Mouse (Mus musculus) CH12.LX (cell line): ENCODE measurements at regions not wholly inside any gene's neighbourhood (a gene's known extent, or its start where the extent isn't known, plus 50 kb on each side); places are given as distances from the start of the nearest gene placed in this dataset.

Source experiments
- DNase-seq: peaks from one replicate; pipeline ENCODE4 v3.0.0-alpha.2; 2013; ENCODE audit errors: extremely low read depth
- H3K27ac ChIP-seq: 2 replicates; pipeline ENCODE4 v1.5.1; 2012; ENCODE audit warnings: low read depth, mild to moderate bottlenecking, control low read depth, moderate library complexity; ENCODE audit not compliant: insufficient read depth
- H3K27me3 ChIP-seq: replicated peaks from 2 replicates; pipeline ENCODE3; 2012; ENCODE audit warnings: inconsistent platforms
- H3K36me3 ChIP-seq, 2 experiments: replicated peaks in 1 of 2; 2 replicates each; pipeline versions ENCODE3 to v1.6.1; 2012; ENCODE audit warnings: inconsistent platforms in 1 of 2, low read length in 1 of 2, mild to moderate bottlenecking in 1 of 2, mixed read lengths in 1 of 2, moderate library complexity in 1 of 2; ENCODE audit not compliant: control insufficient read depth in 1 of 2, insufficient read depth in 1 of 2
- H3K4me1 ChIP-seq, 2 experiments: 2 replicates each; pipeline ENCODE4 v1.6.1; 2012; ENCODE audit warnings: inconsistent platforms in 1 of 2, moderate library complexity in 1 of 2; ENCODE audit not compliant: insufficient read depth in 2 of 2, control insufficient read depth in 1 of 2
- H3K4me2 ChIP-seq: 2 replicates; pipeline ENCODE4 v1.6.1; 2012; ENCODE audit warnings: low read depth, mild to moderate bottlenecking, control low read depth; ENCODE audit not compliant: poor library complexity, insufficient read depth, severe bottlenecking
- H3K4me3 ChIP-seq, 3 experiments: fragments of 150-350 bp in 1 of 3; sonication (generic) in 1 of 3; replicated peaks in 1 of 3; 2 replicates each; pipeline versions ENCODE3 to v1.5.1; 2011 to 2012; ENCODE audit warnings: low read depth in 2 of 3, low read length in 2 of 3, mild to moderate bottlenecking in 2 of 3, moderate library complexity in 2 of 3, control low read depth in 1 of 3, improper control_type of control experiment in 1 of 3, inconsistent platforms in 1 of 3, mixed read lengths in 1 of 3; ENCODE audit not compliant: poor library complexity in 1 of 3
- H3K79me2 ChIP-seq: replicated peaks from 2 replicates; pipeline ENCODE4 v1.6.1; 2012; ENCODE audit warnings: mild to moderate bottlenecking, moderate library complexity; ENCODE audit not compliant: control insufficient read depth, poor library complexity, insufficient read depth, severe bottlenecking; ENCODE audit errors: extremely low read depth
- H3K9ac ChIP-seq: 2 replicates; pipeline ENCODE4 v1.6.1; 2012; ENCODE audit warnings: low read depth, mild to moderate bottlenecking, control low read depth, moderate library complexity; ENCODE audit not compliant: insufficient read depth
- H3K9me3 ChIP-seq: replicated peaks from 2 replicates; pipeline ENCODE3; 2012; ENCODE audit warnings: low read length, inconsistent platforms, mixed read lengths
- BHLHE40 ChIP-seq: IDR thresholded peaks from 2 replicates; pipeline ENCODE4 v1.6.1; 2011; ENCODE audit warnings: mild to moderate bottlenecking, low read depth, low read length, improper control_type of control experiment
- CTCF ChIP-seq, 2 experiments: IDR thresholded peaks in 1 of 2; conservative IDR thresholded peaks in 1 of 2; 2 replicates each; pipeline ENCODE4 v1.5.1; 2011 to 2012; ENCODE audit warnings: low read depth in 2 of 2, low read length in 2 of 2, improper control_type of control experiment in 1 of 2, inconsistent platforms in 1 of 2, mild to moderate bottlenecking in 1 of 2, moderate library complexity in 1 of 2
- EP300 ChIP-seq: IDR thresholded peaks from 2 replicates; pipeline ENCODE4 v1.6.1; 2011; ENCODE audit warnings: low read length, improper control_type of control experiment
- GABPA ChIP-seq: IDR thresholded peaks from 2 replicates; pipeline ENCODE4 v1.6.1; 2012; ENCODE audit warnings: low read depth, low read length, improper control_type of control experiment, inconsistent platforms; ENCODE audit not compliant: insufficient replicate concordance
- IRF4 ChIP-seq: IDR thresholded peaks from 2 replicates; pipeline ENCODE4 v1.6.1; 2014; ENCODE audit warnings: low read depth, mild to moderate bottlenecking, inconsistent platforms, low read length, improper control_type of control experiment
- JUN ChIP-seq: IDR thresholded peaks from 2 replicates; pipeline ENCODE4 v1.6.1; 2011; ENCODE audit warnings: low read depth, mild to moderate bottlenecking, low read length, improper control_type of control experiment, moderate library complexity; ENCODE audit not compliant: insufficient read depth
- JUND ChIP-seq: conservative IDR thresholded peaks from 2 replicates; pipeline ENCODE4 v1.6.1; 2011; ENCODE audit warnings: low read depth, low read length, improper control_type of control experiment
- MAFK ChIP-seq: IDR thresholded peaks from 2 replicates; pipeline ENCODE4 v1.6.1; 2011; ENCODE audit warnings: low read length, improper control_type of control experiment; ENCODE audit not compliant: insufficient replicate concordance
- MAX ChIP-seq: IDR thresholded peaks from 2 replicates; pipeline ENCODE4 v1.6.1; 2011; ENCODE audit warnings: low read length, improper control_type of control experiment
- MXI1 ChIP-seq: IDR thresholded peaks from 2 replicates; pipeline ENCODE4 v1.6.1; 2011; ENCODE audit warnings: mild to moderate bottlenecking, low read depth, low read length, improper control_type of control experiment
- MYC ChIP-seq: IDR thresholded peaks from 2 replicates; pipeline ENCODE4 v1.6.1; 2011; ENCODE audit warnings: low read depth, mild to moderate bottlenecking, improper control_type of control experiment, low read length
- NELFE ChIP-seq: IDR thresholded peaks from 2 replicates; pipeline ENCODE4 v1.6.1; 2011; ENCODE audit warnings: low read depth, low read length, improper control_type of control experiment
- POLR2A ChIP-seq: IDR thresholded peaks from 2 replicates; pipeline ENCODE4 v1.6.1; 2011; ENCODE audit warnings: low read depth, mild to moderate bottlenecking, improper control_type of control experiment, low read length
- POLR2AphosphoS2 ChIP-seq: IDR thresholded peaks from 2 replicates; pipeline ENCODE4 v1.6.1; 2011; ENCODE audit warnings: low read depth, low read length, improper control_type of control experiment
- RAD21 ChIP-seq: IDR thresholded peaks from 2 replicates; pipeline ENCODE4 v1.6.1; 2011; ENCODE audit warnings: low read depth, mild to moderate bottlenecking, low read length, improper control_type of control experiment, moderate library complexity
- SIN3A ChIP-seq: IDR thresholded peaks from 2 replicates; pipeline ENCODE4 v1.6.1; 2012; ENCODE audit warnings: low read length, improper control_type of control experiment, inconsistent platforms
- SMC3 ChIP-seq: IDR thresholded peaks from 2 replicates; pipeline ENCODE4 v1.6.1; 2011; ENCODE audit warnings: low read depth, low read length, improper control_type of control experiment
- TBP ChIP-seq: conservative IDR thresholded peaks from 2 replicates; pipeline ENCODE4 v1.6.1; 2011; ENCODE audit warnings: low read depth, low read length, improper control_type of control experiment
- TCF12 ChIP-seq: IDR thresholded peaks from 2 replicates; pipeline ENCODE4 v1.6.1; 2014; ENCODE audit warnings: low read depth, mild to moderate bottlenecking, inconsistent platforms, low read length, improper control_type of control experiment
- UBTF ChIP-seq: IDR thresholded peaks from 2 replicates; pipeline ENCODE4 v1.6.1; 2012; ENCODE audit warnings: low read depth, mild to moderate bottlenecking, inconsistent platforms, low read length, improper control_type of control experiment, moderate library complexity
- USF1 ChIP-seq: IDR thresholded peaks from 2 replicates; pipeline ENCODE4 v1.6.1; 2014; ENCODE audit warnings: low read depth, mild to moderate bottlenecking, inconsistent platforms, low read length, improper control_type of control experiment
- USF2 ChIP-seq: conservative IDR thresholded peaks from 2 replicates; pipeline ENCODE4 v1.6.1; 2011; ENCODE audit warnings: low read depth, low read length, improper control_type of control experiment
- ZC3H11A ChIP-seq: IDR thresholded peaks from 2 replicates; pipeline ENCODE4 v1.6.1; 2012; ENCODE audit warnings: low read depth, mild to moderate bottlenecking, inconsistent platforms, low read length, improper control_type of control experiment
- ZKSCAN1 ChIP-seq: IDR thresholded peaks from 2 replicates; pipeline ENCODE4 v1.6.1; 2012; ENCODE audit warnings: low read depth, inconsistent platforms, low read length, improper control_type of control experiment, borderline replicate concordance
- ZMIZ1 ChIP-seq: IDR thresholded peaks from 2 replicates; pipeline ENCODE4 v1.6.1; 2012; ENCODE audit warnings: low read depth, mild to moderate bottlenecking, inconsistent platforms, low read length, improper control_type of control experiment
- ZNF384 ChIP-seq: IDR thresholded peaks from 2 replicates; pipeline ENCODE4 v1.6.1; 2012; ENCODE audit warnings: low read depth, low read length, improper control_type of control experiment, inconsistent platforms
- dilution Hi-C: fragments of 300-500 bp; cut with MboI; formaldehyde crosslinking; loops from 2 replicates; pipeline ENCODE4 v1.14.3; 2020; ENCODE audit warnings: low sequenced_read_pairs; ENCODE audit not compliant: extremely low pct_unique_long_range_greater_than_20kb, extremely low pct_ligation_motif_present
- in situ Hi-C: fragments of 300-500 bp; cut with MboI; formaldehyde crosslinking; loops from 3 replicates; pipeline ENCODE4 v1.14.3; 2019; ENCODE audit warnings: low sequenced_read_pairs, low pct_ligation_motif_present, low pct_unique_long_range_greater_than_20kb, mixed read lengths

DNA sequence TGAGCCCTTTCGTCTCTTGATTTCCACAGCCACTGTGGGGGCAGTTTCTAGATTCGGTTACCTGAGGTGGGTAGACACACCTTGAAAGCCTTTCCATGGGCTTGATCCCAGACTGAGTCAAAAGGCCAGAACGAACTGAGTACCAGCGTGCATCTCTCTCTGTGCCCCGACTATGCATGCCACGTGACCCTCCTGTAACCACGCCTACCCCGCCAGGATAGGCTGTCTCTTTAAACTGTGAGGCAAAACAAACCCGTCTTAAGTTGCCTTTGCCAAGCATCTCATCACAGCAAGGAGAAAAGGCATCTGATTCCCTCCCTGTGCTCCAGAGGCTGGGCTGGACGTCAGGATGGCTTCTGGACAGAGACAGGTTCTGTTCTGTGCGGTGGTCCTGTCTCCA, 78.2 kb upstream of the Smad3 start:
- Histone ChIP-seq H3K27me3 (peaks cover 54% of the 10 kb centered on the region), H3K4me1 (no peaks in the 10 kb centered on the region), H3K4me2 (peak overlapping the region; percentile 16; the same call in 1 of the 2 replicates), H3K9me3 (no peaks in the 10 kb centered on the region), H3K79me2 (no peaks in the 10 kb centered on the region), H3K9ac (no peak overlapping the region), H3K36me3 (no peaks in the 10 kb centered on the region), H3K4me3 (no peak overlapping the region), H3K27ac (no peak overlapping the region)
- DNase-seq, result no peak
- no peak for TF ChIP-seq ZKSCAN1
- no peak for TF ChIP-seq JUND
- TF ChIP-seq MAFK, result no peak
- peak; percentile 50 for TF ChIP-seq USF2
- peak; percentile 66 for TF ChIP-seq USF1
- dilution Hi-C loops (no loop called here), in situ Hi-C loops (no loop called here)

DNA sequence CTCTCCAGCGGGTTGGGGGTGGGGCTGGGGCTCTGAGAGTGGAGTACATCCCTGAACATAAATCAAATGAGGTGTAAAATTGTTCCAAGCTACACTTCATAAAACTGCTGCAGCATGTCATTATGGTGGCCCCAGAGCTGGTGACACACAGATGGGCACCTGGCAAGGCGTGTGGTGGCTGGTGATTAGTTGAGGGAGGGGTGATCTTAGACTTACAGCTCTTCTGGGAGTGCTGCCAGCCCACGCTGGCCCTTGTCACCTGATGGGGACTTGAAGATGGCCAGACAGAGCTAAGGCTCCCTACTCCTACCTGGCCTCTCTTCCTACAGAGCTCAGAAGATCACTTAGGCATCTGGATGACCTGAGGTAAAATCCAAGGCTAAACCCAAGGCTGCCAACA, 76.6 kb upstream of the Smad3 start:
- no peaks in the 10 kb centered on the region for H3K36me3 ChIP-seq
- in situ Hi-C loops, result no loop called here

DNA sequence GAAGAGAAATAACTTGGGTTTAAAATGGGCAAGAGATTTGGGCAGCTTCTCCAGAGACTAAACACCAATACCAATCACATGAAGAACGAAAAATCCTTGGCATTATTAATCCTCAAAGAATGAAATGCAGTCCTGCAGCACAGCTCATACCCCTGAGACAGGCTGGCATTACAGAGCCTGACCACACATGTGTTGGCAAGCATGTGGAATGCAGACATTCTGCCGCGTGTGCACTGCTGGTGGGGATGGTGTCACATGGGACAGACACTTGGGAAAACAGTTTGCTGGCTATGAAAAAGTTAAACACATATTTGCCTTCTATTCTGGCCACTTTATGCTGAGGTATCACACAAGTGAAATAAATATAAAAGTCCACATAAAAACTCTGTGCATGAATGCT, 60.4 kb upstream of the Smad3 start:
- H3K4me3 ChIP-seq, result no peak overlapping the region
- peaks cover 3% of the 10 kb centered on the region for H3K27me3 ChIP-seq
- H3K4me2 ChIP-seq, result no peak overlapping the region
- in situ Hi-C loops (no loop called here), dilution Hi-C loops (no loop called here)
- no peaks in the 10 kb centered on the region for H3K36me3 ChIP-seq
- no peak overlapping the region for H3K27ac ChIP-seq
- no peak for DNase-seq
- TF ChIP-seq MAX, result no peak
- no peak for TF ChIP-seq NELFE
- no peak for TF ChIP-seq EP300
- no peak for TF ChIP-seq GABPA
- TF ChIP-seq MXI1, result no peak
- no peak for TF ChIP-seq POLR2AphosphoS2
- no peak for TF ChIP-seq ZKSCAN1
- TF ChIP-seq BHLHE40, result no peak
- TF ChIP-seq JUN, result no peak
- no peak for TF ChIP-seq TBP
- no peak for TF ChIP-seq POLR2A
- no peak for TF ChIP-seq SIN3A
- TF ChIP-seq UBTF, result no peak
- TF ChIP-seq CTCF (conservative IDR thresholded peaks at IDR 0.05 in 1 of 2, IDR thresholded peaks at IDR 0.05 in 1 of 2; ENCODE audit: low read depth in 2 of 2, low read length in 2 of 2), result no peak
- TF ChIP-seq SMC3, result no peak
- no peak overlapping the region for H3K9ac ChIP-seq
- no peaks in the 10 kb centered on the region for H3K4me1 ChIP-seq
- H3K9me3 ChIP-seq, result peaks cover 7% of the 10 kb centered on the region
- H3K79me2 ChIP-seq, result no peaks in the 10 kb centered on the region

More for the DNA sequence above, 76.6 kb upstream of the Smad3 start:
- dilution Hi-C loops, result no loop called here
- H3K4me2 ChIP-seq, result no peak overlapping the region
- H3K27me3 ChIP-seq, result peaks cover 42% of the 10 kb centered on the region
- H3K9ac ChIP-seq, result no peak overlapping the region
- no peak for TF ChIP-seq IRF4
- no peak for TF ChIP-seq EP300
- TF ChIP-seq RAD21, result no peak
- no peak for TF ChIP-seq ZMIZ1
- no peak for TF ChIP-seq ZC3H11A
- no peak for TF ChIP-seq TBP
- TF ChIP-seq JUND, result no peak
- no peak for TF ChIP-seq MYC
- TF ChIP-seq USF1, result no peak
- no peak for TF ChIP-seq ZNF384
- no peak for TF ChIP-seq TCF12
- no peak overlapping the region for H3K4me3 ChIP-seq
- H3K4me1 ChIP-seq, result no peaks in the 10 kb centered on the region
- no peaks in the 10 kb centered on the region for H3K9me3 ChIP-seq
- DNase-seq, result no peak
- no peaks in the 10 kb centered on the region for H3K79me2 ChIP-seq
- H3K27ac ChIP-seq, result no peak overlapping the region
